Mouse (Mus musculus) right cerebral cortex, adult 18-20 months (tissue): ENCODE data around the gene Loxl3.

Experiments
- DNase-seq: peaks from one replicate; pipeline ENCODE4 v3.0.0; 2022; ENCODE audit warnings: mixed read lengths

Loxl3 gene

DNA sequence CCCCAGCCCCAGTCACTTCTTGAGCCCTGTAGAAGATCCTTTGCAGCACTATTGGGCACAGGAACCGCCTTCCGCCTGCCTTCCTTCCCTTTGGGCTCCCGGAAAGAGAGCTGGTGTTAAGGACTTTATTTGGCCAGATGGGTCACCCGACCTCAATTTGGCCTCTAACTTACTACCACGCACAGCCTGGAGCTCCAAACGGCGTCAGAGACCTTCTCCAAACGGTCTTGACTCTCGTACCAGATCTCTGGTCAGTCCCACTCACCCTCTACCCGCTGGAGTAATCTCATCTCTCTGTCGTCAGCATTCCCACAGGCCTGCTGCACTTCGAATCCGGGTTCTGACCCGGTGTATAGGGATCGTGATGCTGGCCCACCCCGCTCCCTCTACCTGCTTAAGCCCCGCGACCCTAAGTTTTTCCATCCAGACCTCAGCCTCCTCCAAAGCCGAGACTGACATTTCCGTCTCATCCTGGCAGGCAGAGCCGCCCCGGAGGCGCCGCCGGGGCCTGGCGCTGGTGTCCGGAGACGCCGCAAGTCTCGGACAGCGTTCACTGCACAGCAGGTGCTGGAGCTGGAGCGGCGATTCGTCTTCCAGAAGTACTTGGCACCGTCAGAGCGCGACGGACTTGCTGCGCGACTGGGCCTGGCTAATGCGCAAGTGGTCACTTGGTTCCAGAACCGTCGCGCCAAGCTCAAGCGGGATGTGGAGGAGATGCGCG, 53.4 kb downstream of the Loxl3 start:
- no peak for DNase-seq

DNA sequence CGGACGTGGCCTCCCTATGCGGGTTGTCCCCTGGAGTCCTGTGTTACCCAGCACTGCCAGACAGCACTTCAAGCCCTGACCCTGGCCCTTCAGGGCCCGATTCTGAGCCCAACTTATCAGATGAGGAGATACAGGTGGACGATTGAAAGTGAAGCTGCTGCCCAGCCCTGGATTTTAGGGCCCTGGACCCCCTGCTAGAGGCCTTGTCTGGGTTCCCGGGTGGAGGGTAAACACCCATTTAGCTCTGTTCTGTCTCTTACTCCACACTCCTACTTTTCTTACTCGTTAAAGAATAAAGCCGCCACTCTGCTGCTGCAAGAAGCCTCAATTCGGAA, 53.9 kb downstream of the Loxl3 start:
- DNase-seq: no peak

DNA sequence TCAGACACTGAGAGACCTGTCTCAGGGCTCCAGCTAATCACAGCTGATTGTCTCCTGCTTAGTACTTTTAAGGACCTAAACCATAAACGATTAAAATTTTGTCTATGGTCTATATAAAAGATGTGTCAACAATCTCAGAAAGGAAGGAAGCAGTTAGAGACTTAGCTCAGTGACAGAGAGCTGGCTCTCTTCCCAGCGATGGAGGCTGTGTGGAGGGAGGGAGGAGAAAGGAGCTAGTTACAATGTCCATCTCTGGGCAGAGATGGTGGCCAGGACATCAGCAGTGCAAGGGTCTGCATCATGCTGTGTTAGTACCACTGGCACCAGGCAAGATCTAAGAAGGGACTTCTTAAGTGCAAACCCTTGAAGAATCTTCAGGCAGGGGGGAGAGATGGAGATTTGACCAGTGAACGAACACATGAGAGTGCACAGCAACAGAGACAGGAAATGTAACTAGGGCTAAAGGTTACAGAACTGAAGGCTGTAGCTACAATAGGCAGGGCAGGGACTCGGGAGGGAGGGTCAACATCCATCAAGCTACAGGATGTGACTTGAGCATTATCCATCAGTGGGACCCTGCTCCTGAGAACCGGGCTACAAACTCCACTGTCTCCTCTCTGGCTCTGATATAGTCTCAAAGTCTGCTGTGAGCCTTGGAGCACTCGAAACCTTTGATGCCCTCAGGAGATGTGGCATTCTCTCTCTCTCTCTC, 58.6 kb downstream of the Loxl3 start:
- no peak for DNase-seq

DNA sequence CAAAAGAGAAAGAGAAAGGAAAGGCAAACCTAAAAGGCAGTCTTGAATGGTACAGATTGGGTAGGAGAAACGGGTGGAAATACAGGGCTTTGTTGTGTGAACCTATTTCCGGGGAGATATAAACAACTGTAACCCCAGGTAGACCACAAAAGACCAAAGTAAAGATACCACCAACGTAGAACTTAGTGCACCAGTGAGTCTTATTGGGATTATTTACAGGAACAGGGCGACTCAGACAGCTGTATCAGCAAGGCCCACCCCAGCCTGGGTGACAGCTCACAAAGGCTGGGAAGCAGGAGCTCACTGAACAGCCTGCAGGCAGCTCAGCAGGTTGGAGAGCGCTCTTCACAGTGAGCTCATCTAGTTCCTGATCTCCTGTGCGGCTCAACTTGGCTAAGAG, 62.0 kb downstream of the Loxl3 start:
- DNase-seq: no peak

DNA sequence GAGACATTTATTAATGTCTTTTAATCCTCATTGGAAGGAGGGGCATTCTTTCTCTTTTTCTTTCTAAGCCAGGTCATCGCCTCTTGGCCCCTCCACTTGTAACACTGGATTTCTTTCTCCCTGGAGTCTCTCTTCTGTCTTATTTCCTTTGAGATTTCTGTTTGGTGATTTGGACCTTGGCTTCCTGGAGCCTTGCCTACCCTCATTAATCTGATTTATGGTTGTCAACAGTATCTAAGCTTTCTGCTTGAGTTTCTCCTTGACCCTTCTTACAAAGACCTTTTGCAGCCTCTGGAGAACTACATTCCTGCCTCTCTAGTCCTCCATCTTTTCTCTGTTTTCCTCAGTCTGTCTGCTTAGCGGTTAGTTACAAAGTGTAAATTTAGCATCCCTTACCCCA, 64.4 kb downstream of the Loxl3 start:
- no peak for DNase-seq

DNA sequence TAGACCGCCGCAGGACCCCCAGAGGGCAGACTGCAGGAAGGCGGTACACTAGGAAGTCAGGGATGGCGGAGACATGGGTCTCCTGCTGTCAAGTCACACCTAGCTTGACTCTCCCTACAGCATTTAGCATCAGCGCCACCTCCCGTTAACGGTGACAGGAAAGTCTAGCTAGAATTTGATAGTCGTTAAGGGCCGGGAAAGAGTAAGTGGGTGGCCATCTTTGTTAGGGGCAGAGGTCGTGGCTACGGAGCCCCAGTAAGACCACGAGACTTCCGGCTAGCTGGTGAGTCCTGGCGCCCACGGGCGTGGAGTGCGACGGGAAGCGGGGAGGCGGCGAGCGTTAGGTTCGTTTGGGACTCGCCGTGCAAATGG, 67.3 kb downstream of the Loxl3 start, which contains the start of the genes Ccdc142 and Gm42688:
TSS of gene Ccdc142 (plus strand) at position 286 of the 372 bp plus-strand sequence.
TSS of gene Gm42688 (plus strand) at position 302 of the 372 bp plus-strand sequence.
- peak; percentile 92 for DNase-seq

DNA sequence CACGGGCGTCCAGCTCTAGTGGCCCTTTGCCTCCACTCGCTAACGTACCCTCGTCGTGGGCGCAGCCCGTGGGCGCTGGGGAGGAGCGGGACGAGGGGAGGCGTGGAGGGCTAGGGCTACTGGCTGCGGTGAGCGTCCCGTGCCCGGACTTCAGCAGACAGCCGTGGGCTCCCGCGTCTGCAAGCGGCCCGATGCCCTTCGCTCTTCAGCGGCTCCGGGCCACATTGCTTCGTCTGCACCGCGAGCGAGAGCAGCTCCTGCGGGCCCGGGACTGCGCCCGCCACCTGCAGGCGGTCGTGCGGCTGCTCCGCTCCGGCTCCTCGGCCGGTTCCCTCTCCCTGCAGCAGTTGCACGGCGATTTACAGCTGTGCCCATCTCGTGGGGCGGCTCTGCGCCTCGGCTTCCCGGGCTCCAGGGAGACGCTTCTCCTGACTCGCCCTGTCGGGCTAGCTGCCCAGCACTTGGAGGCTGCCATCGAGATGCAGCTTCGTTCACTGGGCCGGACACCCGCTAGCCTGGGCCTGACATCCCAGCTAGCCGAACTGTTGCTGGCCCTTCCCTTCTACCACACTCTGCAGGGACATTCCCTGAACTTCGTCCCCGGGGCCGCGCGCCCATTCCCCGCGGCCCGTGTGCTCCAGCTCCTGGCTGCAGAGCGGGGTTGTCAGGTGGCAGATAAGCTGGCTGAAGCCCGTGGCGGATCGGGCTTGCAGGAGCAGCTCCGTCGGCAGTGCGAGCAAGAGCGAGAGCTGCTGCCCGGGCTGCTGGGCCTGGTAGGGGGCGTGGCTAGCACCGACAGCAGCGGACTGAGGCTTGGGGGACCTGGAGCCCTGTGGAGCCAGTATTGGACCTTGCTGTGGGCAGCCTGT, 67.9 kb downstream of the Loxl3 start:
- peak; percentile 59 for DNase-seq
